Mouse (Mus musculus): ENCODE measurements around the gene Grb2. TPM values are rescaled to one million over a fixed set of nuclear protein-coding genes. Genes with fewer than 3 reads are reported as not detected.

Grb2 gene
- polyA plus RNA-seq, 1 experiment: 3.8 TPM

- Histone ChIP-seq H3K9me3 (ENCODE audit: control insufficient read depth, low read length) (no peaks in the 10 kb centered on the region), H3K4me1 (ENCODE audit: control insufficient read depth) (peaks cover 7% of the 10 kb centered on the region), H3K36me3 (ENCODE audit: control insufficient read depth) (peaks cover 11% of the 10 kb centered on the region), H3K27me3 (ENCODE audit: control insufficient read depth) (no peaks in the 10 kb centered on the region), H3K4me3 (replicated peaks) (no peak overlapping the region)
- TF ChIP-seq TAL1 (IDR thresholded peaks at IDR 0.05; ENCODE audit: low read length): no peak
- no peak for TF ChIP-seq GATA1 (IDR thresholded peaks at IDR 0.05; ENCODE audit: low read length)
These were observed 69.6 kb downstream of the Grb2 start for GRCm38 (mm10) chr11:115638498-115639409.

- no peaks in the 10 kb centered on the region for H3K9me3 ChIP-seq (ENCODE audit: control insufficient read depth, low read length)
- no peaks in the 10 kb centered on the region for H3K36me3 ChIP-seq (ENCODE audit: control insufficient read depth)
- no peaks in the 10 kb centered on the region for H3K27me3 ChIP-seq (ENCODE audit: control insufficient read depth)
- TF ChIP-seq TAL1 (IDR thresholded peaks at IDR 0.05; ENCODE audit: low read length) (no peak), GATA1 (IDR thresholded peaks at IDR 0.05; ENCODE audit: low read length) (no peak)
- peaks cover 7% of the 10 kb centered on the region for H3K4me1 ChIP-seq (ENCODE audit: control insufficient read depth)
- no peak overlapping the region for H3K4me3 ChIP-seq (replicated peaks)
These were observed 71.4 kb downstream of the Grb2 start for GRCm38 (mm10) chr11:115636960-115637359.

GRCm38 (mm10) chr11:115635484-115635883 lies 72.9 kb downstream of the Grb2 start:
- TF ChIP-seq GATA1 (IDR thresholded peaks at IDR 0.05; ENCODE audit: low read length): no peak
- no peak for TF ChIP-seq TAL1 (IDR thresholded peaks at IDR 0.05; ENCODE audit: low read length)
- Histone ChIP-seq H3K4me3 (replicated peaks) (no peak overlapping the region), H3K4me1 (ENCODE audit: control insufficient read depth) (peaks cover 9% of the 10 kb centered on the region), H3K27me3 (ENCODE audit: control insufficient read depth) (no peaks in the 10 kb centered on the region), H3K9me3 (ENCODE audit: control insufficient read depth, low read length) (no peaks in the 10 kb centered on the region), H3K36me3 (ENCODE audit: control insufficient read depth) (no peaks in the 10 kb centered on the region)

GRCm38 (mm10) chr11:115635041-115635440 lies 73.4 kb downstream of the Grb2 start:
- no peaks in the 10 kb centered on the region for H3K36me3 ChIP-seq (ENCODE audit: control insufficient read depth)
- H3K4me1 ChIP-seq (ENCODE audit: control insufficient read depth): peaks cover 9% of the 10 kb centered on the region
- no peaks in the 10 kb centered on the region for H3K27me3 ChIP-seq (ENCODE audit: control insufficient read depth)
- no peak overlapping the region for H3K4me3 ChIP-seq (replicated peaks)
- H3K9me3 ChIP-seq (ENCODE audit: control insufficient read depth, low read length): no peaks in the 10 kb centered on the region
- TF ChIP-seq TAL1 (IDR thresholded peaks at IDR 0.05; ENCODE audit: low read length) (no peak), GATA1 (IDR thresholded peaks at IDR 0.05; ENCODE audit: low read length) (no peak)

GRCm38 (mm10) chr11:115634109-115634508 lies 74.3 kb downstream of the Grb2 start:
- no peaks in the 10 kb centered on the region for H3K27me3 ChIP-seq (ENCODE audit: control insufficient read depth)
- no peak for TF ChIP-seq GATA1 (IDR thresholded peaks at IDR 0.05; ENCODE audit: low read length)
- no peak for TF ChIP-seq TAL1 (IDR thresholded peaks at IDR 0.05; ENCODE audit: low read length)
- H3K4me1 ChIP-seq (ENCODE audit: control insufficient read depth): peaks cover 11% of the 10 kb centered on the region
- no peaks in the 10 kb centered on the region for H3K36me3 ChIP-seq (ENCODE audit: control insufficient read depth)
- H3K4me3 ChIP-seq (replicated peaks): no peak overlapping the region
- no peaks in the 10 kb centered on the region for H3K9me3 ChIP-seq (ENCODE audit: control insufficient read depth, low read length)

GRCm38 (mm10) chr11:115632862-115633261 lies 75.5 kb downstream of the Grb2 start:
- no peak overlapping the region for H3K4me3 ChIP-seq (replicated peaks)
- no peaks in the 10 kb centered on the region for H3K36me3 ChIP-seq (ENCODE audit: control insufficient read depth)
- TF ChIP-seq TAL1 (IDR thresholded peaks at IDR 0.05; ENCODE audit: low read length) (no peak), GATA1 (IDR thresholded peaks at IDR 0.05; ENCODE audit: low read length) (no peak)
- no peaks in the 10 kb centered on the region for H3K27me3 ChIP-seq (ENCODE audit: control insufficient read depth)
- H3K9me3 ChIP-seq (ENCODE audit: control insufficient read depth, low read length): no peaks in the 10 kb centered on the region
- peaks cover 17% of the 10 kb centered on the region for H3K4me1 ChIP-seq (ENCODE audit: control insufficient read depth)

- Histone ChIP-seq H3K9me3 (ENCODE audit: control insufficient read depth, low read length) (no peaks in the 10 kb centered on the region), H3K4me1 (ENCODE audit: control insufficient read depth) (peaks cover 23% of the 10 kb centered on the region), H3K27me3 (ENCODE audit: control insufficient read depth) (no peaks in the 10 kb centered on the region), H3K4me3 (replicated peaks) (no peak overlapping the region), H3K36me3 (ENCODE audit: control insufficient read depth) (no peaks in the 10 kb centered on the region)
- no peak for TF ChIP-seq TAL1 (IDR thresholded peaks at IDR 0.05; ENCODE audit: low read length)
- no peak for TF ChIP-seq GATA1 (IDR thresholded peaks at IDR 0.05; ENCODE audit: low read length)
These were observed 76.2 kb downstream of the Grb2 start for GRCm38 (mm10) chr11:115632247-115632646.

- H3K36me3 ChIP-seq (ENCODE audit: control insufficient read depth): no peaks in the 10 kb centered on the region
- peaks cover 29% of the 10 kb centered on the region for H3K4me1 ChIP-seq (ENCODE audit: control insufficient read depth)
- no peak overlapping the region for H3K4me3 ChIP-seq (replicated peaks)
- no peaks in the 10 kb centered on the region for H3K9me3 ChIP-seq (ENCODE audit: control insufficient read depth, low read length)
- H3K27me3 ChIP-seq (ENCODE audit: control insufficient read depth): no peaks in the 10 kb centered on the region
- TF ChIP-seq GATA1 (IDR thresholded peaks at IDR 0.05; ENCODE audit: low read length): no peak
- no peak for TF ChIP-seq TAL1 (IDR thresholded peaks at IDR 0.05; ENCODE audit: low read length)
These were observed 76.9 kb downstream of the Grb2 start for GRCm38 (mm10) chr11:115631505-115631890.

GRCm38 (mm10) chr11:115630532-115631504 lies 77.6 kb downstream of the Grb2 start:
- H3K4me1 ChIP-seq (ENCODE audit: control insufficient read depth): peaks cover 35% of the 10 kb centered on the region
- H3K9me3 ChIP-seq (ENCODE audit: control insufficient read depth, low read length): no peaks in the 10 kb centered on the region
- H3K36me3 ChIP-seq (ENCODE audit: control insufficient read depth): peaks cover 4% of the 10 kb centered on the region; the same call in 1 of the 2 replicates
- H3K27me3 ChIP-seq (ENCODE audit: control insufficient read depth): no peaks in the 10 kb centered on the region
- no peak overlapping the region for H3K4me3 ChIP-seq (replicated peaks)
- TF ChIP-seq TAL1 (IDR thresholded peaks at IDR 0.05; ENCODE audit: low read length) (no peak), GATA1 (IDR thresholded peaks at IDR 0.05; ENCODE audit: low read length) (no peak)
